Mouse (Mus musculus) spleen, adult 18-20 months (tissue): ENCODE measurements around the gene Cnrip1.
"Not testable (repeated sequence)": the region's sequence is repeated elsewhere in the genome, so short reads cannot be mapped to it uniquely, and the experiment has no call there.

Source experiments
- DNase-seq, 2 experiments: peaks; one replicate each; pipeline ENCODE4 v3.0.0; 2022; ENCODE audit warnings: mixed read lengths in 2 of 2

Cnrip1 gene

DNA sequence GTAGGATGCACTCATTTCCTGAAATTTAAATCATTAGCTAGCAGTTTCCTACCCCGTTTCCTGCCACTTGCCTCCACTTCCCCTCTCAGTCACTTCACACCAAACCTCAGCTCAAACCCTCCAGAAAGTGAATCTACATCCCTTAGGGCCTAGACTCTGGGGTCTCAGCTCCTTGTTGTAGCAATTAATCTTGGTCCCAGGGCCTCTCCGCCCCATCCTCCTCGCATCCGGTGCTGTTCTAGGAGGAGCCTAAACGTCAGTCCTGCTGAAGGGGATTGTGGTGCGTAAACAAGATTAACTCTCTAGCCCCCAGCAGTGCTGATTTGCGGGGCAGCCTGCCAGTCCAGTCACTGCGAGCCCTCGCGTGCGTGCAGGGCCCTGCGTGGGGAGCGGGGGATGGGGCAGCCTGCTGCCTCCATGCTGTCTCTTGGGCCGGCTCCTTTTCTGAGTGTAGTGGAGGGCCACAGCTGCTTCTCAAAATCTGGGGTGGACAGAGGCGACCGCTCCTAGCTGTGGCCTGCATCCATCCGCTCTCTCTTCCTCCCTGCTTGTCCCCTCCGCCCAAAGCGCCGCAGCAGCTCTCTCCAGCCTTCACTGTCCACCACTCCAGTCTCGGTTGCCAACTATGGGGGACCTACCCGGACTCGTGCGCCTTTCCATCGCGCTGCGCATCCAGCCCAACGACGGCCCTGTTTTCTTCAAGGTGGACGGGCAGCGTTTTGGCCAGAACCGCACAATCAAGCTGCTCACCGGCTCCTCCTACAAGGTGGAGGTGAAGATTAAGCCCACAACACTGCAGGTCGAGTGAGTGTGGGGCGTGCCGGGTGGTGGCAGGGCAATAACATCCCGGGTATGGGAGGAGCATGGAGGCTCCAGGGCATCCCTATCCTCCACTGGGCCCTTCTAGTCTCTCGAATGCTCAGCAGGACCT lies at the start of gene Cnrip1, which contains the start of gene Plek:
Gene Cnrip1, plus strand, starts transcription at position 42 of the 931 bp plus-strand sequence.
Gene Plek, minus strand, starts transcription at position 837 of the 931 bp plus-strand sequence.
- DNase-seq, result peak; percentile 20 to 43

DNA sequence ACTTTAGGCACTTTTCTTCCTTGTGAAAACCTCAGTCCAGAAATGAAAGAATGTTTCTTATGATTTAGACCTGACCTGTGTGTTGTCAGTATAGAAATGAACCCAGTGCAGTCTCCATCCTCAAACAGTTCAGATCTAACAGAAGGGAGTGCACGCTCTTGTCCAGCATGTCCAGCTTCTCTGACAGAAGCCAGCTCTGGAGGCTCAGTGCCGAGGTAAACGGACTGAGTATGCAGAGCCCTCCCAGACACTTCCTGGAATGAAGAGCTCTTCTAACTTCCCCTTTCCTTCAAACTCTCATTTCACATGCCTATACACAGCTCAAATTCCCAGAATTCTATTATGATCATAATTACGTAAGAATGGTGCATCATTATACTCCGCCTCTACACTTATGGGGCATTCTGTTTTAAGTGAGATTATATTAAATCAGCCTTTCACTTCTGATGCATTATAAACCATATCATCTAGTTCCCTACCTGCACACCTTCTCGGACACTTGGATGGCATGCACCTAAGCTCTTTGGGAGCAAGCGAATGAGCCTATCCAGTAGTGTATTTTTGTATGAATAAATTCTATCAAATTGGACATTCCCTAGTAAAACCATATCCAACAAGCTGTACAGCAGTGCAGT lies 48.5 kb upstream of the Cnrip1 start:
- DNase-seq, result no peak

DNA sequence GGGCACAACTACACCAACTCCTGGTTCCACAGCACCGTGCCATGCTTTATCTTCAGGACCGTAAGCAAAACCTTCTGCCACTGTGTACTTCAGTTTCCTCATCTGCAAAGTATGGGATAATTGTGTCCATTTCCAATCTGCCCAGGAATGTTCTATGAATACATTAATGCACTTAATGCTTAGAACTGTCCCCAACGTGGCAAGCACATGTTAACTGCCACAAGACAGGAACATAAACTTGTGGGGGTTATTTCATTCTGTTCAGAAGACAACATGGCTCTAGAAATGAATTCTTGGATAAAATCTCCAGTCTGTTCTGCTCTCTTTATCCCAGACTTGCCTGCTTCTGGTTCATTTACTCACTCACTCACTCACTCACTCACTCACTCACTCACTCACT lies 47.6 kb upstream of the Cnrip1 start:
- DNase-seq, result no peak

DNA sequence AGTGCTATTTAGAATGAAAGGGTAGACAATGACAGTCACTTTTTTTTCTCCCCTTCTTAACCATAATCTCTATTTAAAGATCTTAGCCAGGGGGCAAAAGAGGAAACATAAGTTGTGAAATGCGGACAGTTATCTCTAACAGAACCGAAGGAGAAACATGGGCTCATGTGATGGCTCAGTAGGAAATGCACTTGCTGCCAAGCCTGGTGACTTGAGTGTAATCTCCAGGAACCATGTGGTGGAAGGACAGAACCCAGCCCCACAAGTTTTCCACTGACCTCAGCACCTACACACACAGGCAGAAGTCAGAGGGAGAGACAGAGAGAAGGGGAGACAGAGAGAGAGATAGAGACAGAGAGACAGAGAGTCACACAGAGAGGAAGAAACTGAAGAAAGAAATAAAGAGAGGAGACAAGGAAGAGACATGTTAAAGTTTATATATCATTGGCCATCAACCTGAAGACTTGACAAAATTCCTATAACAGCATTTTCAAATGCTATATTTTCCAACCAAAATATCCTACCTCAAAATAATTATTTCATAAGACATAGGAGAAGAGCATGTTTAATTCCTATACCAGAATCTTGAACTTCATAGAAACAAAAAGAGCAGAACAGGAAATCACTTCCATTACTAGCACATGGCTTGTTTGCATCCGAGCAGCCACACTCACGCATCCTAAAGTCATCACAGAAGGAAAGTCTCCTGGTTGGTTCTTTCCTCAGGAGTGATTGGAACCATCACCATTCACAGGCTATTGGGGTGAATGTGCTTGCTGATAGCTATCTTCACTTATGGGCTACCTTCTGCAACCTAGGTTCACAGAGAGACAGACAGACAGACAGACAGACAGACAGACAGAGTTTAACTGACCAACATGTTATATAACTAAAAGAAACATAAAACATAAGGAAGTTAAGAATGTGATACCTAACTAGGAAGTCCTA lies 46.2 kb upstream of the Cnrip1 start:
- no peak for DNase-seq

DNA sequence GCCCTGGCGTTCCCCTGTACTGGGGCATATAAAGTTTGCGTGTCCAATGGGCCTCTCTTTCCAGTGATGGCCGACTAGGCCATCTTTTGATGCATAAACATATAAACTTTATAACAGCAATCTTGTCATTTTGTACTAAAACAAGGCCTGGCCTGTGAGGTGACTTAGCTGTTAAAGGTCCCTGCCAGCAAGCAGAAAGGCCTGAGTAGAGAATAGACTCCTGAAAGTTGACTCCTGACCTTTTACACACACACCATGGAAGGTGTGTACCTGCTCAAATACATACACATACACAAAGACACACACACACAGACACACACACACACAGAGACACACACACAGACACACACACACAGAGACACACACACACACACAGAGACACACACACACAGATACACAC lies 44.9 kb upstream of the Cnrip1 start:
- not testable (repeated sequence) for DNase-seq

DNA sequence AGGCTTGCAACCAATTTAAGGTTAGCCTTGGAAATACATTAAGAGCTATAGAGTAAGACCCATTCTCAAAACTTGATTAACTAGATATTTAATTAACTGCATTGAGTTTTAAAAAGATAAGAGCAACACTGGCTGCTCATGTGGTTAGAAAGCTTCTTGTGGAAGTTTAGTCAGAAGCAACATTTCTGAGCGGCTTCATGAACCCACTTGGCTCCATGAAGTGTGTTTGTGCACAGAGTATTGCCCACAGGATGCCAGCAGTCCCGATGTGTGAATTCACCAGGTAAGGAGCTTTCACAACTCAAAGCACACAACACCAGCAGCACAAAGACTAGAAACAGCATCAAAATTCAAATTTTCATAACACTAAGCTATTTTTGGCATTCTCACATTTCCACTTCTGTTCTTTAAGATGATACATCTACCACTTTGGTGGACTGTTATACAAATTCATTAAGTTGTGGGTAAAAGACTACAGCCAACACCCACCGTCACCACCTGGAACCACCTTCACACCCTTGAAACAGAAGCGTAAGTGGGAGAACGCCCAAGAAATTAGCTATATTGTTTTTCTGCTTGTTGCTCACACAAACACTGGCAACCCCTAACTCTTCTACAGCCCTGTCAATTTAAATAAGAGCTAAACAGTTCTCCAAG lies 43.7 kb upstream of the Cnrip1 start:
- DNase-seq, result no peak

DNA sequence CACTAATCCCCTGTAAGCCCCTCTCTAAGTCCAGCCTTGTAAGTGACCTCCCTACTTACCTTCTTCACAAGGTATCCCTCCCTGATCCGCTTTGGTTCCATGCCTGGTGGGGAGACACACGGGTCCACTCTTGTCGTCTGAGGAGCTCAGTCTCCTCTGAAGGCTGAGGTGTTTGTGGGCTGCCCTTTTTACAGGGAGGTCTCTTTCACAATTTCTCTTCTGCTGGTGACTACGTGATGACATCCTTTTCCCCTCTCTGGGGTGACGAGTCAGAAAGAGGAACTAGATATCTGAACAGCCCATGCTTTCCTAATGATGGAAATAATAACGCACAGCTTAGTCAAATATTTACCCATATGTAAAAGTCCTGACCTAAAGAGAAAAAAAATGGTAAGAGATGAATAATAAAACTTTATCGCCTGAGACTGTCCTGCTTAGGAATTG lies 42.9 kb upstream of the Cnrip1 start:
- peak; percentile 24 to 39 for DNase-seq

DNA sequence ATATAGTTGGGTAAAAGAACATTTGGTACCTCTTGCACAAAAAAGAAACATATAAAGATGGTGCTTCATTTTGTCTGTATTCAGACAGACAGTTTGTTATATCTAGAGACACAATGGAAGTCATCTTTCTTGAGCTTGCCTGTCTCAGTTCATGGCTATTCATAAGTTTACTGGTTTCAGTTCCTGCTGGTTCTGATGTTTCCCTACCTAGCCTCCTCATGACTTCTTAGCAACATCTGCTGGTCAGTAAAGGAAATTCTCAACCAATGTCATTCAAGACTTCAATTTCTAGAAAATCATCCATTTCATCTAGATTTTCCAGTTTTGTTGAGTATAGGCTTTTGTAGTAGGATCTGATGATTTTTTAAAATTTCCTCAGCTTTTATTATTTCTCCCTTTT lies 38.4 kb upstream of the Cnrip1 start:
- DNase-seq, result no peak

DNA sequence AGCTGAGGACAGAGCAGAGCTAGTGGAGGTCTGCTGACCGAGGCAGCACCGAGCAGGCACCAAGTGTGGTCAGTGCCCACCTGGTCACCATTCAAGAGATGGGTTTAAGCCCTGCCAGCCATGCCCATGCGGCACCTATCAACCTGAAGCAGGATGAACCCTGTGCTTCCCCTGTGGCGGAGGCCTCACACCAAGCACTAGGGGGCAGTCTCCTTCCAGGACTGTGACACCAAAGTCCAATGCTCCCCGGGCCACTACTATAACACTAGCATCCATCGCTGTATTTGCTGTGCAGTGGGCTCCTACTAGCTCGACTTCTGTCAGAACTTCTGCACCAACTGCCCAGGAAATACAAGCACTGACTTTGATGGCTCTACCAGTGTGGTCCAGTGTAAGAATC lies 32.1 kb upstream of the Cnrip1 start:
- no peak for DNase-seq

DNA sequence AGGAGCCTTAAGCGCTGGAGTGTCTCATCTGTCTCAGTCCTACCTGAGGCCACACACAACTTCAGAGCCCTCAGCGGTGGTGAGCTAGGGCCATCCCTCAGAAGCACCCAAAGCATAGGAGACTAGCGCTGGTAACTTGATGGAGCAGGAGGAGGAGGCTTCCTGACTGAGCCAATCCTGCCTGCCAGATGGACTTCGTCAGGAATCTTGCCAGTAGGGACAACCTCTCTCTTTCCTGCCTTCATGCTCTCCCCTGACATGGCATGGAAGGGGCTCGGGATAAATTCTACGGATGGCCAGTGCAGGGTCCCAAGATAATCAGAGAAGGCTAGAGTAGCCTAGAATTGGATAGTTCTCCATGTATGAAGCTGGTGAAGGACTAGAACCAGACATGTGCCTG lies 28.2 kb upstream of the Cnrip1 start:
- no peak for DNase-seq

DNA sequence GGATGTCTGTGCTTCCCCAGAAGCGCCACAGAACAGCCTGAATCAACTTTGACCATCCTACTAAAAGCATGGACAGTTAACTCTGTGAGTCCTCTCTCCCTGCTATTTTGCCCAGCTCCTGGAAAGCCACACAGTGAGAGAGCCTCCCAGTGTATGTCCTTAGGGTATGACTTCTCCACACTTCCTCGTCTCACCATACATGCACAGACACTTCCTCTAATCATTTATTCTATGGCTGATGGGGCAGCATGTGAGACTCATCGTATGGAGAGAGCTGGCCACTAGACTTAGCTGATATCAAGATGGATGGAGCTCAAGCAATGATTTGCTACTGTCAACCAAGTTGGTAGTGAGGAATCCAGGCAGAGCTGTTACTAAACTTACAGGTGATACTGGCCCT lies 27.4 kb upstream of the Cnrip1 start:
- no peak for DNase-seq

DNA sequence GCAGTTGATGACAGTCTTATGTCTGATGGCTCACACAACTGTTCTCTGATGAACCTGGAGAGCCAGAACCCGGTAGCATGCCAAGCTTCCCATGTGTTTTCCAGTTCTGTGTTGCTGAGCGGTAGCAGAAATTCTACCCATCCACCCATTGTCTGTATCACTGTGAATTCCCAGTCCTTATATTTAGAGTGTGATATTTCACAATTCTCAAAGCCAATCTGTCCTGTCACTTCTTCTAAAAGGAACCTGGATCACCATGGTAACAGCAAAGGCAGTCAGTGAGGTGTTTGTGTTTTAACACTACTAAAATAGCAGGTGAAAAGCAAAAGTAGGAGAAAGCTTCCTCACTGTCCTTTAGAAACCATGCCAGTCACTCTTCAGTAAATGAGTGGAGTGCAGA lies 5.6 kb upstream of the Cnrip1 start:
- DNase-seq, result no peak

DNA sequence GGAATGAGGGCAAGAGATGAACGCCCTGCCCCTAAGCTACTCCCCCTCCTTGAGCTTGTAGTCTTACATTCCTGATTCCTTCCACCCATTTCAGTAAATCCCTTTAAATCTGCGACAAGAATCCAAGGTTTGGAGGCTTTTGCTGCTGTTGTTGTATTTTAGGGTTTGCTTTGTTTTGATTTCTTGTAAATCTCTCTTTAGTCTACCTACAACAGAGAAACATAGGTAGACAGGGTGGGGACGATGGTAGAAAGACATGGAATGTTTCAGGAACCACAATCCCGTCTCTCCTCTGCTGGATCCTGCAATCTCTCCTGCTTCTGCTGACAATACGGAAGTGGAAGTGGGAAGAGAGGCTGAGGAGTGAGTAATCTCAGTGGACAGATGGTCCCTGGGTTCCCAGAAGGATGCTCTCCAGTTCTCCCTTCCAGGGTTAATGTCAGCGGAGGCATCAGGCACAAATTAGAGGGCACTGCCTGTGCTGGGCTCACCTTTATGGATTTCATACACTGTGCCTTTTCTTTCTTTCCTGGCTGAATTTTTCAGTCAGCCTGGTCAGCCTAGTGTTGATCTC lies 1.2 kb downstream of the Cnrip1 start:
- DNase-seq, result no peak

DNA sequence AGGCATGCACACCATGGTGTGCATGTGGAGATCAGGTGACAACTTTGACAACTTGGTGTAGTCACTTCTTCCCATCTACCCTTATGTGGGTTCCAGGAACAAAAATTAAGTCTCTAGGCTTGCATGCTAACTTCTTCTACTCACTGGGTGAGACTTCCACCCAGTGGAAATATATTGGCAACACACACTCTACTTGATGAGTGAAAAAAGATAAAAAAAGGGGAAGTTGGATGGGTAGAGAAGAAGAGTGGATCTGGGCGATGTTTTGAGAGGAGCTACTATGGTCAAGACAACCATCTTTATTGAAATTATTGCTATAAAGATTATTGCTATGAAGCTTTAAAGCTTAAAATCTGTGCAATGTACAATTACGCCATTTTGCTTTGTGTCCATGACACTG lies 18.0 kb downstream of the Cnrip1 start:
- DNase-seq, result not testable (repeated sequence)

DNA sequence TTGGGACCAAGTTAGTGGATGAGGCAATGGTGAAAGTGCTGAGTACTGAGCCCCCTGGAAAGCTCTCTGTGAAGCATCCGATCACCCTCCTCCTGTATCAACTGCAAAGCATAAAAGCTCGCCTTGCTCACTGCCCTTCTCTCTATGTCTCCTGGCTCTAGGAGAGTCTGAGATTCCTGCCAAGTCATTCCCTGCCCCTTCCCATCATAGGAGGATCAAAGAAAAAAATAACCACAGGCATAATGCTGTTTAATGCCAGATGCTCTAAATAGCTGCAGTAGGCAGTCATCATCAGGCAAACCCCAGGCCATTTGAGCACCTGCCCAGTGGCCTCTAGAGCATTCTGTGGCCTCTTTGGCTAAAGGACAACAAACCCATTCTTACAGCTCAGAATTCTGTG lies 24.3 kb downstream of the Cnrip1 start:
- DNase-seq, result no peak

DNA sequence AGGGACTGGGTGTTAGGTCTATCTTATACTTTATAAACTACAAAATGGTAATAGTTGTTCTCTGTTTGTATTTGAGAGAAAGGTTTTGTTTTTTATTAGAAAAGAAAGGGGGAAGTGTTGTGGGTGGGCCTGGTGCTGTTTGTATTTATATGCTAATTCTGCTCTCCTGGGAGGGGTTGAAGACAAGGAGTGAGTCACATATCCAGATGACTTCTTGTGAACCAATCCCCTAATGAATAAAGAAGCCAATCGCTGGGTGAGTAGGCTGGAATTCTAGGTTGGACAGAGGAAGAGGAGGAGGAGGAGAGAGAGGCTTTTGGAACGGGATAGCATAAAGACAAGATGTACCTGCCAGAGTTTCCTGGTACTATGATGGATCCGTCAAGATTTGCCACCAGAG lies 30.7 kb downstream of the Cnrip1 start:
- no peak for DNase-seq

DNA sequence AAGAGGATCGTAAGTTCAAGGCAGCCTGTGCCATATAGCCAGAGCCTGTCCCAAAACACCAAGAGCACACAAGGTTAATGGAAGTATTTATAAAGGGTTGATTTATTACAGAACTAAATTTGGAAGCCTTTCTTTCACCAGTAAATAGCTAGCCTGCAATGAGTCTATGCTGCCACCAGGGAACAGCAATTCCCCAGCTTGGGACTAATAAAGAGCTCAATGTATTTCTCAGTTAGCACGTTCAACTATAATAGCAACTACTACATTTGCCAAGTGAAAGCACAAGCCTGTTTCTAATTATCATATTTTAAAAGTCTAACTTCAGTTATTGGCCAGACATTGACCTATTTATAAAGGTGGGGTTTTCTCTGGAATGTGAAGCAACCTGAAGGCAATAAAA lies 31.6 kb downstream of the Cnrip1 start:
- DNase-seq, result no peak

DNA sequence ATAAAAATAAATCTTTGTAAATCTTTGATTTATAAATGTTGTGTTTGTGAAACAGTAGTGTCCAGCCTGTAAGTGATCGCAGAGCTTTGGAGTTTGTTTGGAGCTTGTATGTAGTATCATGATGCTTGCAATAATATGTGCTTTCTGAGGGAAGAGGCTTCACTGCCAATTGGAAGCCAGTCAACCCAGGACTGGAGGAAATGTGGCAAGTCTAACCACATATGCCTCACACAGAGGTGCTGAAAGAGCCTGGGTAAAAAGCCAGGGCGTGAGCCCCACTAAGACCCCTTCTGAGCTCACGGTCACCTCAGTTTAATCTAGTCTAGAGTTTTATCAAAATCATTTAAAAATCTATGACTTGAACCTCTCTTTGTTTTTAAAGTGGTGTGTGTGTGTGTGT lies 32.1 kb downstream of the Cnrip1 start:
- no peak for DNase-seq

DNA sequence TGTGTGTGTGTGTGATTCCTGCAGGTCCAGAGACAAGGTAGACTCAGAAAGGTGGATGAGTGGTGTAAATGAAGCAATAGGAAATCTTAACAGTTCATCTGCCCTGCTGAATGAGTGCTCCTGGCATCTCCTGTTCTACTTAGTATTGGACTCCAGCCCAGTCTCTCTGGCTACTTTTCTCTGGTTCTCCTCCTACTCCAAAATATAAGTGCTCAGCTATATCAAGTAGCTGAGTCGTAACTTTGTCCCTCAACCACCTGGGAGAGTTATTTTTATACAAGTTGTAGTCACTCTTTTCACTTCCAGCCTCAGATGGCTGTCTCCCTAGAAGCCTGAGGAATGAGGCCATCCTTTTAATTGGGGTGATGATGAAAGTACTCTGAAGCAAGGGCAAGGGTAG lies 32.5 kb downstream of the Cnrip1 start:
- no peak for DNase-seq

DNA sequence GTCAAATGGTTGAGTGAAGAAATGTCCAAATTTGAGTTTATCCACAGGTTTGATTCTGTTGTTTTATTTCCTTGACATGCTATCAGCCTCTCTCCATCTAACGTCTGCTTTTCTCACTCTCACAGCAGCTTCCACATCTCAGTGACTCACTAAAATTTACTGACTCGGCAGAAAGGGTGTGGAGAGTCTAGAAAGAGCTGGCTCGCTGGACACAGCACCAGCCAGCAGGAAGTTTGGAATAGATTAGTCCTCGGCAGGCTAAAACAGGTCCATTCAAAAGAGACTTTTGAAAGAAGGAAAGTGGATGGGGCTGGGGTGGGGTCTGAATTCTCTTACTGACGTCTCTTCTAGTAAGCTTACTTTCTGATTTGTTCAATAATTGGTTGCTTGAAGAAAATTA lies 34.7 kb downstream of the Cnrip1 start:
- no peak for DNase-seq

DNA sequence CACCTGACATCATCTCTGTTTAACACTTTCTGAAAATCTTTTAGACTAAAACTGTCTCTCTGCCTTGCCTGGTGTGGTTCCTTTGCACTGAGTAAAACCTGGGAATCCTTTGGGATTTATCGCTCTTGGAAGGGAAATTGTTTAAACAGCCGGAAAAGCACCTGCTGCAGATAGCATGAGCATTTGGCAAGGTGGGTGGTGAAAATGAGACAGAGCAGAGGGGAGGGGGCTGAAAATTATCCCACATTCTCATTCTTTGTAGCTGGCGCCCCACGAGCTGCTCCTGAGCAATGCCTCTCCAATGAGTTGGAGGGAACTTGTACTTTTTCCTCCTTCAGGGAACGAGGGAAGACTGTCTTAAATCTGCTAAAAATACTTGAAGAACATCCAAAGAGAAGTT lies 55.5 kb downstream of the Cnrip1 start:
- no peak for DNase-seq

DNA sequence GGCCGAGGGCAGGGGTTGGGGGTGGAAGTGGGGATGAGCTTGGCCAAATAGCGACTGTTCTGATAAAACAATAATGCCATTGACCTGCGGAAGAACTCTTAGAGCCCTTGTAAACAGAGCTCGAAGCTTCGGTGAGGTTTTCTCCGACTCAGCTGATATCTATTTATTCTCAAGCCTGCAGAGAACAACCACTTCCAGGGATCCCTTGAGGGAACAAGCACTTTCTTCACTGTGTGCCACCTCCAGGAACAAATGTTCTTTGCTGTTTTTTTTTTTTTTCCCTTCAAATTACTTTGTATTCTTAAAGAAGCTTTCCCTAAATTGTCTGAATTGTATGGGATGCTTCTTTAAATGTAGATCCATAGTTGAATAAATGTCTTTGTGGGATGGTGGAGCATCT lies 56.0 kb downstream of the Cnrip1 start:
- no peak for DNase-seq
